Mouse (Mus musculus) megakaryocyte, adult 5-6 weeks (primary cell): ENCODE results near the gene Abcb4. TPM values are rescaled to one million over a fixed set of nuclear protein-coding genes. Genes with fewer than 3 reads are reported as not detected.
"Not testable (repeated sequence)": the region's sequence is repeated elsewhere in the genome, so short reads cannot be mapped to it uniquely, and the experiment has no call there.

Source experiments
- ATAC-seq: 2 replicates; pipeline ENCODE4 v1.8.0; 2016; ENCODE audit warnings: mild to moderate bottlenecking, inconsistent platforms; ENCODE audit not compliant: poor library complexity, severe bottlenecking
- total RNA-seq, 2 experiments: library from RNA; stranded (forward) in 1 of 2; stranded (reverse) in 1 of 2; fragments of 153-499, 151-499 nt in 1 of 2; fragments of 221-1000, 200-1000 nt in 1 of 2; gene quantifications; 2 replicates each; pipeline versions ENCODE4 v1.2.3 to v1.2.4; 2015 to 2017

Abcb4 gene
- total RNA-seq, 2 experiments from 2014 or later = 1.3 to 3.2 TPM

DNA sequence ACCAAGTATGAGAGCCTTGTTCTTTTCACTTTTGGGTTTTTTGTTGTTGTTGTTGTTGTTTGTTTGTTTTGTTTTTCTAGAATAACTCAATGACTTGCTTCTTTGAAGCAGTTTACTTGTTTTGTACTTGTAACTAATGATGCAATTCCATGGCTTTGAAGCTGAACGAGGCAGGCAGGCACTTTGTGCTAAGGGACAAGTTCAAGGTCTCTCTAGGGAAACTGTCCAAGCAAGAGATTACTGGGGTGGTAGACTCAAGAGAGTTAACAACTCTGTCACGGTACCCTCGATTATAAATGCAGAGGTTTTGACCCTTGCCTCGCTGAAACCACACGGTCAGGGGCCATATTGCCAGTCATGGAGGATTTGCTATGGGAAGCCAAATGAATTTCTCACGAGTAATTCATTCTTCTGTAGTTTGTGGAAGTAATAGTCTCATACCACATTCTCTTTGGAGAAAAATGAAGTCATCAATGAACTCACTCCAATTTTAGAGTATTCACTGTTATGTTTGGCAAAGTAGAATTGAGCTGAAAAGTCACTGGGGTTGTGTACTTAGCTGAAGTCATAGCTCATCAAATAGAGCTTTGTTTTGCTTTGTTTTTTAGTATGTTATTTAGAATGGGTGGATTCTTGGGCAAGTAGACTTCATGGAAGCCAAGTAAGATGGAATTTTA lies 8.8 kb downstream of the Abcb4 start:
- no peak for ATAC-seq

GRCm38 (mm10) chr5:8904539-8904938 lies 11.0 kb downstream of the Abcb4 start:
- ATAC-seq = no peak

GRCm38 (mm10) chr5:8911567-8912198 lies 18.2 kb downstream of the Abcb4 start:
- ATAC-seq = peak; percentile 88

GRCm38 (mm10) chr5:8916400-8916799 lies 22.9 kb downstream of the Abcb4 start:
- ATAC-seq = no peak

- ATAC-seq = peak; percentile 100
Observed at GRCm38 (mm10) chr5:8917069-8917468, 23.6 kb downstream of the Abcb4 start.

DNA sequence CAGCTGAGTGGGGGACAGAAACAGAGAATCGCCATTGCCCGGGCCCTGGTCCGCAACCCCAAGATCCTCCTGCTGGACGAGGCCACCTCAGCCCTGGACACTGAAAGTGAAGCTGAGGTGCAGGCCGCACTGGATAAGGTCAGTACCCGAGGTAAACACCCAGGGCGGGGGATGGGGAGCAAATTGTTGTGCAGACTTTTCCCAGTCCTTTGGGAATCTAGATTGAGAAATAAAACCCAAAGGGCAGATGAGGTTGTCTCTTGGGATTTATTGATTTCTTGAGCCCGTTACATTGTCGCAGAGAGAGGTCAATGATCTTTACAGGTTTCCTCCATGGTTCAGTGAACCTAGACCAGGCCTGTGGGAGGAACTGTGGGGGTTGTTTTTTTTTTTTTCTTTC lies 34.9 kb downstream of the Abcb4 start:
- ATAC-seq = no peak

- peak; percentile 62 for ATAC-seq
Observed at GRCm38 (mm10) chr5:8937965-8938364, 44.4 kb downstream of the Abcb4 start.

- ATAC-seq = not testable (repeated sequence)
Observed at GRCm38 (mm10) chr5:8941266-8941665, 47.7 kb downstream of the Abcb4 start.

GRCm38 (mm10) chr5:8943836-8944235 lies 50.3 kb downstream of the Abcb4 start:
- ATAC-seq = peak; percentile 99

GRCm38 (mm10) chr5:8947423-8948110 lies 54.0 kb downstream of the Abcb4 start:
- no peak for ATAC-seq

GRCm38 (mm10) chr5:8953660-8954059 lies 60.1 kb downstream of the Abcb4 start:
- peak; percentile 66 for ATAC-seq

GRCm38 (mm10) chr5:8955544-8955943 lies 62.0 kb downstream of the Abcb4 start:
- no peak for ATAC-seq

DNA sequence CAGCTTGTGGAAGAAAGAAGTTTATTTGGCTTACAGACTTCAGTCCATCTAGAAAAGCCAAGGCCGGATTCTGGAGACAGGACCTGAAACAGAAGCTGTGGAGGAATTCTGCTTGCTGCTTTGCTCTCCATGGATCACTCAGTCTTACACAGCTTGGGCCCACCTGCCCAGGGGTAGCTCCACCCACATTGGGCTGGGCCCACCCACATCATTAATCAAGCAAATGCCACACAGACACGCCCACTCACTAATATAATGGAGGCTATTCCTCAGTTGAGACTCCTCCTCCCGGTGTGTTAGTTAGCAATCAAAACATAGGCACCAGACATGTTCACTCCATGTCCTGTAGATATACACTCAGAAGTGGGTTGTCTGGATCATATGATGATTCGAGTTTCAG lies 67.0 kb downstream of the Abcb4 start:
- ATAC-seq = no peak

DNA sequence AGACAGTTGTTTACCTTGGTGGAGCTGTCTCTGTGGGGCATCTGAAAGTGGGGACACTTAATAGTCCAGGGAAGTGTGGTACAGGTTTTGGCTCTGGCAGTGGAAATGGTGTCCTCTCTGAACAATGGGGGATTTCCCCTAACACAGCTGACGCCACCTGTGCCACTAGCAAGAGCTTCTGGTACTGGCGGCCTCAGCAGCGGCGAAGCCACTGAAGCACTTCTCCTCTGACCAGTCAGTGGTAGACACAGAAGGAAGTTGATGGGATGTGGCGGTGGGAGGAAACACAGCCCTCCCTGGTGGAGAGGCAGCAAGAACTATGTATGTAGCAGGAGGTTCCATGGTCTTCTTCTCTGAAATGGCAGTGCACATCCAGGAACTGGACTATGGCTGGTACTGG lies 71.0 kb downstream of the Abcb4 start:
- ATAC-seq = no peak

DNA sequence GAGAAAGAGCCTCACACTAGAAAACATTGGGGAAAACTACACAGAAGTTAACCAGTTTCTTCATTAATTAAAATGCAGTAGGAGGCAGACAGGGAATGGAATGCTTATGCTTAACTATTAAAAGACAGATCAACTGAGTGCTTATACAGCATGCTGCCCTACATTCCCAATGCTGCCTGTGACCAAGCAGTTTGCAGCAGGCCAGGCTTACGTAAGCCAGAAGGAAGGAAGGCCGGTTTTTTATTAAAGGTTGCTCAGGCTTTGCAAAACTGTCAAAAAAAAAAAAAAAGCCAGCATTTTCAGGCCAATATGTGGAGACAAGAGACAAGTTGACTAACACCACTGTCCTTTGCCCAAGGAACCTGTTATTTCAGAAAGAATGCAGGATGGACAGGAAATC lies 77.2 kb downstream of the Abcb4 start:
- ATAC-seq = no peak

GRCm38 (mm10) chr5:8972355-8972754 lies 78.8 kb downstream of the Abcb4 start:
- no peak for ATAC-seq

DNA sequence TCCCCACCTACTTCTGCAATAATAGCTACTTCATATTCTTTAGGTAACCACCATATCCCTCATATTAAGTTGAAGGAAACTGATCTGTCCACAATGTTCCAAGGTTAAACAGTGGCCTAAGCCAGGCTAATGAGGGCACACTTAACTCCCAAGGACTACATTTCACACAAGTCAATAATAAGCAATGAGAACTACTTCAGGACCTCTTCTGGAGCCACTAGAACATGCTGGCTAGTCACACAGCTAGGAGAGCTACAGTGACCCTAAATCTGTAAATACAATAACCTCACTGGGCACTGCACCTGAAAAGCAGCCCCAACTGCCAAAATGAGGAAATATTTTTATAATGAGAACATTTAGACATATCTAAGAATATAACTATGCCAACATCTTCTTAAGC lies 81.2 kb downstream of the Abcb4 start:
- no peak for ATAC-seq

- no peak for ATAC-seq
Observed at GRCm38 (mm10) chr5:8985470-8985869, 92.0 kb downstream of the Abcb4 start.

DNA sequence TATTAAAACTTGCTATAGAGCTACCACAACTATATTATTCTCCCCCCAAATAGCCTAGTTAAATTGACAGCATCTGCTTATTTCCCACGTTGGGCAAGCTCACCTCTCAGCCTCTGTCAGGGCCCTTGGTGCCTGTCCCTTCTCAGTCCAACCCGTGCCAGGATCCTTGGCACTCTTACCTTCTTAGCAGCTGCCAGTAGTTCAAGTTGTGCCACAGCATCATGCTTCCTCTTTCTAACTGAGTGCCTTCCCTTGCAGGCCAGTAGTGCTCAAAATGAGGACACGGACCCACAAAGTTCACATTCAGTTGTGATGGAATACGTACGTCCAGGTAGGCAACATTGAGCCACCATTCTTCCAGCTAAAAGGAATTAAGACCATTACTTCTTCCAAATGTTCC lies 94.4 kb downstream of the Abcb4 start:
- peak; percentile 45; the same call in 1 of the 2 replicates for ATAC-seq

DNA sequence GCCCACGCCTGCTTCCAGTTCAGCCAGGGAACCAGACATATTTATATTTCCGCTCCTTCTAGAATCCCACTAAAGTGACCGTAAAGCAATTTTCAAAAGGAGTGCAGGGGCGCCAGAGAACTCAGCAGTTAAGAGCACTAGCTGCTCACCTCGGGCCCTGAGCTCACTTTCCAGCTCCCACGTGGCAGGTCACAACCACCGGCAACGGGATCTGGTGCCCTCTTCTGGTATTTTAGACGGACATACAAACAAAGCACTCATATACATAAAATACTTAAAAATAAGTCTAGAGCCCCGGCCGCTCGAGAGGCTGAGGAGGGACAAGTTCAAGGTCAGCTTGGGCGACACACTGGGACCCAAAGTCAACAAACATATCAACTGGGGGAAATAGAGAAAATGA lies 97.0 kb downstream of the Abcb4 start:
- no peak for ATAC-seq

DNA sequence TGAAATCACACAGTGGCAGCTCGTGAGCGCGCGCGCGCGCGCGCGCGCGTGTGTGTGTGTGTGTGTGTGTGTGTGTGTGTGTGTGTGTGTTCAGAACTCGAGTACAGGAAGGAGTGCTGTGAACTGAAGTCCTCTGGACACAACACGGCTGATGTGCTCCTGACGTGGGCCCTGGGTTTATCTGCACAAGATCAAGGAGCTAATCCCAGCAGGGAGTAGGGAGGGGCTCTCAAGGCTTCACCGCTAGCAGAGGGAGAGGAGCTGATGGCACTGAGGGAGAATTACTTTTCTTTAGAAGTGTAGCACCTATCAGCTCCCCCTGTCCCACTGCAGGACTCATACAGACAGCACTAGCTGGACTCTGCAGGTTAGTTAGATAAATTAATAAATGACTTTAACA lies 98.1 kb downstream of the Abcb4 start:
- no peak for ATAC-seq
